Mouse (Mus musculus): Measurements from ENCODE around the gene Zfp513.
"Not testable (repeated sequence)": the region's sequence is repeated elsewhere in the genome, so short reads cannot be mapped to it uniquely, and the experiment has no call there.

Gene Zfp513

GRCm38 (mm10) chr5:31201742-31202590 is at the start of gene Zfp513:
Gene Zfp513 (minus strand): TSS chr5:31202303.
- peak; percentile 97 to 99 for DNase-seq

- DNase-seq, result peak; percentile 64 to 70
Observed at GRCm38 (mm10) chr5:31251541-31252101, 49.5 kb upstream of the Zfp513 start, which contains the start of gene Krtcap3. Gene Krtcap3 (plus strand): TSS chr5:31251691.

- DNase-seq, result no peak
Observed at GRCm38 (mm10) chr5:31250716-31251115, 48.6 kb upstream of the Zfp513 start.

DNA sequence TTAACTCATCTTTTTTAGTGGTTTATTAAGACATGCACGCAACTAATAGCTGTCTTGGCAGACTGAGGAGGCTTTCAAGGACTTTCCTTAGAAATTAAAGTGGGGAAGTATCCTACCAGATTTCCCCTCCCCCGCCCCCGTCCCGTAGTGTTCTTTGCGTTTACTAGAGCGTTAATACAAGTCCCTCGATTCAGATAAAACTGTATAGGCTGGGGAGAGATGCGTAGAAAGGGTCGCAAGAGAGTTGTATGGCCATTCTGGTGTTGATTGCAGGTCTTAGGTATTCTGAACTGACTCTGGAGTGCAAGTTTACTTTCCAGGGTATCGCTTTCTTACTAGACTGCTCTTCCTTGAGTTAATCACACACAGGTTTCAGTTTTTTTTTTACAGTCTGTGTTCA is 40.1 kb upstream of the Zfp513 start:
- no peak for DNase-seq

GRCm38 (mm10) chr5:31241522-31242034 is 39.5 kb upstream of the Zfp513 start:
- no peak for DNase-seq

DNA sequence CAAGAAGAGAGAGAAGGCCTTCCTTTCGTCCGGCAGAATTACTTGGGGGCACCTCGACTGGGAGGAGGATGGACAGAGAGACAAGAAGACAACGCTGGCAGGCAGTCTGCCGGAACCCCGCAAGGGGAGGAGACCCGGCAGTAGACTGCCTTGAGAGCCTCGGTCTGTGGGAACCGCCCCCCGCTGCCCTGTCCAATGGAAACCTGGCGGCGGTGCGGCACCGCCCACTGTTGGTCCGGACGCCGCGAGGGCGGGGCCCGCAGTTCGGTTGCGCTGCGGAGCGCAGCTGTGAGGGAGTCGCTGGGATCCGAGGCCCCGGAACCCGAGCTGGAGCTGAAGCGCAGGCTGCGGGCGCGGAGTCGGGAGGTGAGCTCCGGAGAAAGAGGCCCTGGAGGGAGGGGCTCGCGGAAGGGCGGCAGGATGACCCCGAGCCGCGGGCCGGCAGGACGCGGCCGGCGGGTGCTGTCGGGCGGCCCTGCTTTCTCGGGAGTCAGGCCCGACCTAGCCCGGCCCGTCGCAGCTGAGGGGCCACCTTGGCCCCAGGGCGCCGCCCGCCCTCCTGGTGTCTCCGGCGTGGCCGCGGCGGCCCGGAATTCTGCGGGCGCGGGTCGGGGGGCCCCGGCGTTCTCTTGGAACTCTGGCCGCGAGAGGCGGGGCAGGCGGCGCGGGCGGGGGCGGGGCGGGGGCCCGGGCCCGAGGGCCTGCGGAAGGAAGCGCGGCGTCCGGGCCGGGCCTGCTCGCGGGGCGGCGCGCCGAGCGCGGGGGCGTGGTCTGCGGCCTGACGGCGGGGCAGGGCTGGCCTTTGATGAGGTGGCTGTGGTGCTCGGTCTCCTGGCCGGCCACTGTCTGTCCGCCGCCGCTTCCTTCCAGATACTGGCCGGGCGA is 38.8 kb upstream of the Zfp513 start, which contains the start of the genes Nrbp1 and Gm9970:
TSS of gene Nrbp1 (plus strand) at position 228 of the 885 bp plus-strand sequence.
TSS of gene Gm9970 (minus strand) at position 596 of the 885 bp plus-strand sequence.
- peak; percentile 96 to 97 for DNase-seq

DNA sequence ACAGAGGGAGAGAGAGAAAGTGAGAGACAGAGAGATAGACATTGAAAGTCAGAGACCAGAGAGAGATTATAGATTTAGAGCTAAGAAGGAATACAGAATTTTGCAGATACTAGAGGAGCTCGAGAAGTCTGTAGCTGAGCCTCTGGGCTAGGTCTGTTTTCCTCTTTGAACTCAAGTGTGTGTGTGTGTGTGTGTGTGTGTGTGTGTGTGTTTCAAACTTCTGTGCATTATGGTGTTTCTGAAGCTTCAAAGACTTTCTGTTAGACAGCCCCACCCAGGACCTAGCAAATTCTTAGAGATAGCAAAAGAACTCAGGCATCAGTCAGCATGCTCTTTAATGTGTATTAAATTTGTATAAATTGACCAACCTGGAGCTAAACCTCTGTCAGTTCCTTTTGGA is 24.5 kb upstream of the Zfp513 start:
- no peak for DNase-seq

- DNase-seq, result no peak
Observed at GRCm38 (mm10) chr5:31222696-31223095, 20.6 kb upstream of the Zfp513 start.

GRCm38 (mm10) chr5:31221304-31221945 is 19.3 kb upstream of the Zfp513 start:
- DNase-seq, result peak in 1 of 2 experiments; percentile 48

DNA sequence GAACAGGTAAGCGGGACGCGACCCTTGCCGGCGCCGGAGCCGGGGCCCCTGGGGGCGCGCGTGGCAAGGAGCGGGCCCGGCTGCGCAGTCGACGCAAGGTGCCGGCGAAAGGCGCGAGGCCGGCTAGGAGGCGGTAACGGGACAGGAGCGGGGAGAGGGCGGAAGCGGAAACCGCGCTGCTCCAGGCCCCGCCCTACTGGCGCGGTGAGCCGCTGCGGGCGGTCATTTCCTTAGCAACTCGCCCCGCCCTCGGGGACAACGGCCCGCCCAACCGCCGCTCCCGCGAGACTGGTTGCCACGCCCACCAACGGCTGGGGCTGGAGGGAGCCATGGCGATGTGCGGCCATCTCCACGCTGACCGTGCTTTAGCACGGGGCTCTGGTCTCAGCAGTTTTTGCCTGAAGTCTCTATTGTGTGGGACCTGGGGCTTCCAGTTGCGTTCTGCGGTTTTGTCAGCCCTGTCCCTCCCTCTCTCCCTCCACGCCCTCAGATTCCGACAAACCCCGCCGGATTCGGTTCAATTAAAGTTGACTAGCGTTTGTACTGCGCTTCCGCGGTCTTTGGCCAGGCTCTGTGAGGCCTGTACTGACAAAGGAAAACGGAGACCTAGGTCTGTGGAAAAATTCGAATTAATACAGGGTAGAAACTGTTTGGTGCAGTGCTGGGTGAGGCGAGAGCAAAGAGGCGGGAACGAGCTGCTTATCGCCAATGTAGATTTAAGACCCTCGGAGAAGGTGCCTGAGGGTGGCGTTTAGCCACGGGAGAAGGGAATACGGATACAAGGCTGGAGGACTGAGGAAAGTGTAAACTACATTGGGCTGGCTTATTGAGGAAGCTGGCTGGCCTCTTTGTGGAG is 18.6 kb upstream of the Zfp513 start, which contains the start of gene Ppm1g:
TSS of gene Ppm1g (minus strand) at position 240 of the 856 bp plus-strand sequence.
- peak; percentile 96 to 97 for DNase-seq

DNA sequence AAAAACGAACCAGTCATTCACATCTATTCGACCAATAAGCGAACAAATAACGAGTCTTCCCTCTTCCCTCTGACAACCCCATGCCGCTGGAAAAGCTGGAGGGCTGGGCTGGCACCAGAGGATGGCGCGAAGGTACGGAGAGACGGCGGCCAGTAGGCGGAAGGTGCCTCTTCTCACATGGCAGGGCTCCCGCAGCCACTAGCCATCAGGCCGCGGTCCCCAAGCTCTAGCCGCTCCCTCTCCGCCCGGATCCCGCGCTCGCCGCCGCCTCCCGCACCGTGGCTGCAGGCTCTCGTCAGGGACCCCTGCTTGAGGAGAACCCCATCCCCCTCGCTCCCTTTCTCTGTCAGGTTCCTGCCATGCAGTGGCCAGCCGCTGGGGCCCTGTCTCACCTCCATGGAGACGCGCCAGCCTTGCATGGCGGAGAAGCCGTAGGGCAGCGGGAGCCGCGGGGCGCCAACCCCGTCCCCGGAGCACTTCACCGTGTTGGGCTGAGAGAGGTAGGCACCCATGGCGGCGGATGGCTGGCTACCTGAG is 17.9 kb upstream of the Zfp513 start:
- DNase-seq, result peak in 1 of 2 experiments; percentile 32

DNA sequence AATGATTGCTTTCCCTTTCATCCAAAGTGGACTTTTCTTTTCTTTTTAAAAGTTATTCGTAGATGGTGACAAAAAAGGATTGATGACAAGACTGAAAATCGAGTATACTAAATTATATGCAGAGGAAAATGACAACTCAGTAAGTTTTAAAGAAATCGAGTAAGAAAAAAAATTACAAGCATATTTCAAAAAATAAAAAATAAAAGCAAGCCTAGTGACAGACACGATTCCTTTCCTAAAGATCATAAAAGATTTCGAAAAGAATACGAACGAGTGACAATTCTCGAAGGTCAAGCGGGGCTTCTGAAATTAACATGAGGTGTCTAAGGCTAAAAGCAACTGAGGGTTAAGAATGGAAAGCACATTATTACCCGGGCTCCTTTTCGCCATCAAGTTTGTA is 17.4 kb upstream of the Zfp513 start:
- no peak for DNase-seq

DNA sequence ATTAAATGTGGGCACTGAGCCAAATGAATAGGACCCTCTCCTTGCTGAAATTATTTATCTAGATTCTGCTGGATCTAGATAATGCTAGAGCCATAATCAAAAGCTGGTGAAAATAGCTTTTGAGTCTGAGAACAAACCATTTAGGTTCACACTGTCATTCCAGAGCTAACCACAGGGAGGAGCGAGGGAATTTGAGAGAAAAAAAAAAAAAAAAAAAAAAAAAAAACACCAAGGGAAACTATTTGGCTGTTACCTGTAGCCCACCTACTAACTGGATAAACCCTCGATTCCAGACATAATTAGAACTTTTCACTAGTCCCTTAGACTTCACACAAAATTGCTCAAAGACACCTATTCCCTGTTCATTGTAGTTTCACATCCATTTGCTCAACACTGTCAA is 17.0 kb upstream of the Zfp513 start:
- peak in 1 of 2 experiments; percentile 9 for DNase-seq

GRCm38 (mm10) chr5:31218294-31218693 is 16.2 kb upstream of the Zfp513 start:
- DNase-seq, result no peak

- DNase-seq, result not testable (repeated sequence)
Observed at GRCm38 (mm10) chr5:31216554-31216953, 14.5 kb upstream of the Zfp513 start.

DNA sequence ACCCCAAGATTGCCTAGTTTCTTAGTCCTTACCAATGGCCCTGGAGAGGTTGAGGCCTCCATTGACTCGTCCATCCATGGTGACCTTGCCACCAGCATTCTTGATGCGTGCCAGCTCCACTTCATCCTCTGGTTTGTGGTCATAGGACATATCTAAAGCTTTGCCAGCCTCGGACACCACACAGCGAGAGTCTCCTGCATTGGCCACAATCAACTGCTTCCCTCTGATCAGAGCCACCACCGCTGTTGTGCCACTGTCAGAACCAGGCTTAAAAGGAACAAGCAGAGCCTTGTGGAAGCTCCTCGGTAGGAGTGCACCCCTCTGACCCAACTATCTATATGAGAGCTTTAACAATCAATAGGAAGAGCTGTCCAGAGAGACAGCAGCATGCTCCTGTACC is 2.3 kb upstream of the Zfp513 start:
- DNase-seq, result no peak

GRCm38 (mm10) chr5:31203866-31204265 is 1.8 kb upstream of the Zfp513 start:
- DNase-seq, result no peak

GRCm38 (mm10) chr5:31202933-31203332 is 830 bp upstream of the Zfp513 start:
- DNase-seq, result no peak

DNA sequence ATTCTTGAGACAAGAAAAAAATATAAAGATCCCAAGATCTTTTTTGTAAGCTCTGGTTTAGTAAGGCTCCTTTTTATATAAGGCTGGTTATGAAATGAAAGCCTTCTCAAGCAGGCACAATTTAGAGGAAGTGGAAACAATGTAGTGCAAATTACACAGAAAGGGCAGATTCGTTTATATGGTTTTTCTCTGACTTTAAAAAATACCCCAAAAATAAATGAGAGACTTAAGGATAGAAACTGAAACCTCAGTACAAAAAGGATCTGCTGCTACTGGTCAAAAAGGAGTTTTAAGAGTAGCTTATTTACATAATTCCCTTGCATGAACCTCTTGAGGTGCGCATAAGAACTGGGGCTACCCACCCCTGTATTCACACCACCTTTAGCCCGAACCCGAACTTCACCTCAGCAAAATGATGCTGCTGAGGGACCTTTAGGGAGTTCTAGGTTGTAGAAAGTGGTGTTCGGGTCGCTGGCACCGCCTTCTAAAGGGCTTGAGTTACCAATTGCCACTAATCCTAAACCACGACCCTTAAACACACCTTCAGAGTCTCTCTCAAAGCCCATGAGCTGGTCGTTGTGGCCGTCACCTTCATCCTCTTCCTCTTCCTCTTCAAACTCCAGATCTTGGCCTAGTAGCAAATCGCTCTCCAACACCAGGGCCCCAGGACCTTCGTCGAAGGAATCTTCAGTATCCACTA is 911 bp downstream of the Zfp513 start:
- no peak for DNase-seq

GRCm38 (mm10) chr5:31200327-31200768 is 1.8 kb downstream of the Zfp513 start:
- DNase-seq, result no peak

Data from kidney, adult 8-10 months (tissue).